Mouse (Mus musculus) inflammation-experienced regulatory T-cells, adult 6 months (primary cell): ENCODE results near the gene Zfp383. TPM values are rescaled to one million over a fixed set of nuclear protein-coding genes. Genes with fewer than 3 reads are reported as not detected.
"Not testable (repeated sequence)": the region's sequence is repeated elsewhere in the genome, so short reads cannot be mapped to it uniquely, and the experiment has no call there.

Source experiments
- ATAC-seq: one replicate; pipeline ENCODE4 v1.8.0; 2017
- polyA plus RNA-seq, 3 experiments: library from polyadenylated mRNA; unstranded; fragments of 100-300 nt; shearing (Covaris generic); gene quantifications; one replicate each; pipeline ENCODE4 v1.2.1; 2017

Gene Zfp383
- polyA plus RNA-seq, 3 experiments from 2014 or later: 0.63 to 1.0 (median 0.80) TPM

GRCm38 (mm10) chr7:29941027-29941426 lies 33.0 kb downstream of the Zfp383 start:
- ATAC-seq: no peak

- ATAC-seq: no peak
Measured at GRCm38 (mm10) chr7:29942740-29943139, 34.7 kb downstream of the Zfp383 start.

- no peak for ATAC-seq
Measured at GRCm38 (mm10) chr7:29943720-29944119, 35.7 kb downstream of the Zfp383 start.

- ATAC-seq: no peak
Measured at GRCm38 (mm10) chr7:29944201-29944600, 36.2 kb downstream of the Zfp383 start.

- ATAC-seq: no peak
Measured at GRCm38 (mm10) chr7:29953086-29953485, 45.1 kb downstream of the Zfp383 start.

- ATAC-seq: peak; percentile 87
Measured at GRCm38 (mm10) chr7:29953513-29954401, 45.7 kb downstream of the Zfp383 start, which contains the start of gene Zfp74. Gene Zfp74, minus strand, starts transcription at chr7:29954089.

GRCm38 (mm10) chr7:29954731-29955130 lies 46.7 kb downstream of the Zfp383 start:
- ATAC-seq: no peak

GRCm38 (mm10) chr7:29956257-29956656 lies 48.2 kb downstream of the Zfp383 start:
- ATAC-seq: no peak

GRCm38 (mm10) chr7:29958125-29958724 lies 50.2 kb downstream of the Zfp383 start:
- no peak for ATAC-seq

GRCm38 (mm10) chr7:29959004-29959403 lies 51.0 kb downstream of the Zfp383 start:
- no peak for ATAC-seq

GRCm38 (mm10) chr7:29965115-29965810 lies 57.2 kb downstream of the Zfp383 start:
- not testable (repeated sequence) for ATAC-seq

Other genes starting within 250 kb of the Zfp383 start
- not detected for gene Catsperg2, start 181.2 kb upstream of the Zfp383 start, polyA plus RNA-seq
- 10 to 100 TPM; 14.0 to 17.9 (median 14.8) TPM for gene Zfp84, start 139.7 kb upstream of the Zfp383 start, polyA plus RNA-seq
- under 1 TPM; 0.28 to 0.36 (median 0.35) TPM for gene Zfp30, start 124.2 kb upstream of the Zfp383 start, polyA plus RNA-seq
- 10 to 100 TPM; 16.3 to 19.1 (median 16.9) TPM for gene Zfp790, start 92.1 kb upstream of the Zfp383 start, polyA plus RNA-seq
- gene Zfp940, start 54.6 kb upstream of the Zfp383 start, polyA plus RNA-seq: 1 to 10 TPM; 3.5 to 6.8 (median 4.8) TPM
- gene Zfp420, start 48.2 kb upstream of the Zfp383 start, polyA plus RNA-seq: 1 to 10 TPM; 2.7 to 9.2 (median 8.2) TPM
- 1 to 10 TPM; 5.8 to 8.4 (median 7.1) TPM for gene Zfp27, start 1.7 kb upstream of the Zfp383 start, polyA plus RNA-seq
- 1 to 10 TPM; 3.8 to 4.7 (median 4.6) TPM for gene Zfp74, start 45.9 kb downstream of the Zfp383 start, polyA plus RNA-seq
- gene Zfp568, start 75.7 kb downstream of the Zfp383 start, polyA plus RNA-seq: 1 to 10 TPM; 1.8 to 2.0 (median 2.0) TPM
- gene Zfp14, start 143.2 kb downstream of the Zfp383 start, polyA plus RNA-seq: 1 to 10 TPM; 4.4 to 7.2 (median 5.8) TPM
- 10 to 100 TPM in 1 of 3 experiments, 1 to 10 TPM in 2; 4.6 to 10.9 (median 5.9) TPM for gene Zfp82, start 164.7 kb downstream of the Zfp383 start, polyA plus RNA-seq
- 1 to 10 TPM in 2 of 3 experiments, under 1 TPM in 1; 0.87 to 3.9 (median 1.7) TPM for gene Gm26920, start 182.2 kb downstream of the Zfp383 start, polyA plus RNA-seq
- gene Zfp566, start 182.3 kb downstream of the Zfp383 start, polyA plus RNA-seq: 10 to 100 TPM in 2 of 3 experiments, 1 to 10 TPM in 1; 7.2 to 14.5 (median 10.9) TPM
- 10 to 100 TPM; 59.7 to 83.0 (median 70.5) TPM for gene Zfp260, start 186.6 kb downstream of the Zfp383 start, polyA plus RNA-seq
- gene Zfp382, start 213.7 kb downstream of the Zfp383 start, polyA plus RNA-seq: 10 to 100 TPM; 10.2 to 15.5 (median 15.1) TPM